Mouse (Mus musculus) fat pad, adult 2 months (tissue): ENCODE data around the gene Fam98c.
"Not testable (repeated sequence)": the region's sequence is repeated elsewhere in the genome, so short reads cannot be mapped to it uniquely, and the experiment has no call there.

Experiments
- DNase-seq: peaks from one replicate; pipeline ENCODE4 v3.0.0-alpha.2; 2011; ENCODE audit warnings: low read depth, low spot score; ENCODE audit errors: extremely low read depth

Gene Fam98c

GRCm38 (mm10) chr7:29155838-29156782 is at the start of gene Fam98c:
TSS of gene Fam98c (minus strand) at chr7:29156234.
- DNase-seq = no peak

- DNase-seq = no peak
Observed at GRCm38 (mm10) chr7:29202577-29202976, 46.5 kb upstream of the Fam98c start.

GRCm38 (mm10) chr7:29194230-29194629 is 38.2 kb upstream of the Fam98c start:
- DNase-seq = not testable (repeated sequence)

- DNase-seq = not testable (repeated sequence)
Observed at GRCm38 (mm10) chr7:29181323-29181722, 25.3 kb upstream of the Fam98c start.

GRCm38 (mm10) chr7:29180854-29181236 is 24.8 kb upstream of the Fam98c start:
- DNase-seq = no peak

GRCm38 (mm10) chr7:29180077-29180853 is 24.2 kb upstream of the Fam98c start, which contains the start of gene Psmd8:
TSS of gene Psmd8 (minus strand) at chr7:29180701.
- peak; percentile 82 for DNase-seq

GRCm38 (mm10) chr7:29179323-29179722 is 23.3 kb upstream of the Fam98c start:
- DNase-seq = no peak

- no peak for DNase-seq
Observed at GRCm38 (mm10) chr7:29178106-29178505, 22.1 kb upstream of the Fam98c start.

- DNase-seq = no peak
Observed at GRCm38 (mm10) chr7:29172390-29173016, 16.5 kb upstream of the Fam98c start.

- DNase-seq = no peak
Observed at GRCm38 (mm10) chr7:29171562-29172097, 15.6 kb upstream of the Fam98c start.

- no peak for DNase-seq
Observed at GRCm38 (mm10) chr7:29170755-29171561, 14.9 kb upstream of the Fam98c start.

GRCm38 (mm10) chr7:29170066-29170754 is 14.2 kb upstream of the Fam98c start, which contains the start of the genes Ggn and Spred3:
TSS of gene Ggn (plus strand) at chr7:29170210.
TSS of gene Spred3 (minus strand) at chr7:29170411.
- no peak for DNase-seq

- DNase-seq = no peak
Observed at GRCm38 (mm10) chr7:29169231-29170065, 13.4 kb upstream of the Fam98c start.

GRCm38 (mm10) chr7:29168791-29169230 is 12.8 kb upstream of the Fam98c start:
- DNase-seq = no peak

- no peak for DNase-seq
Observed at GRCm38 (mm10) chr7:29168121-29168695, 12.2 kb upstream of the Fam98c start.

GRCm38 (mm10) chr7:29167656-29168055 is 11.6 kb upstream of the Fam98c start:
- DNase-seq = no peak

GRCm38 (mm10) chr7:29162750-29163525 is 6.9 kb upstream of the Fam98c start:
- DNase-seq = no peak
